Mouse (Mus musculus) Patski (cell line): ENCODE measurements around the gene Il15ra. TPM values are rescaled to one million over a fixed set of nuclear protein-coding genes. Genes with fewer than 3 reads are reported as not detected.
A peak's percentile ranks its signal among the peaks of the same experiment; 100 is the strongest.

Experiments used
- ATAC-seq: fragments of 100-300 bp; one replicate; pipeline ENCODE4 v1.8.0; 2021
- CTCF ChIA-PET: fragments of 350-600 bp; sonication (Branson Sonifier 250); formaldehyde crosslinking; loops from one replicate; lab custom pipeline; 2022; ENCODE audit warnings: inconsistent platforms; lab: Charles Lee
- POLR2A ChIA-PET: fragments of 350-600 bp; sonication (Branson Sonifier 250); formaldehyde crosslinking; loops from one replicate; lab custom pipeline; 2022; ENCODE audit warnings: antibody characterized with exemption, inconsistent platforms; lab: Charles Lee
- DNase-seq: peaks from one replicate; pipeline ENCODE4 v3.0.0-alpha.2; 2011; ENCODE audit warnings: low read depth, low spot score
- H3K27me3 ChIP-seq: fragments of 371-371 bp; one replicate; pipeline ENCODE4 v1.5.1; 2021
- CTCF ChIP-seq: fragments of 100-300 bp; IDR thresholded peaks from one replicate; pipeline ENCODE4 v1.5.1; 2021
- in situ Hi-C: fragments of 300-500 bp; cut with MboI; formaldehyde crosslinking; loops from 3 replicates; pipeline ENCODE4 v1.11.1; 2018; ENCODE audit warnings: low pct_unique_long_range_greater_than_20kb, mixed read lengths
- polyA plus RNA-seq: library from polyadenylated mRNA; unstranded; gene quantifications from one replicate; pipeline ENCODE4 v1.2.3, GENCODE M21; 2021

The Il15ra gene
- polyA plus RNA-seq, 1 experiment from 2014 or later: 0.91 TPM

GRCm38 (mm10) chr2:11774426-11774825 lies 69.3 kb downstream of the Il15ra start:
- no peak for DNase-seq
- CTCF ChIA-PET: interaction anchor here (1.4 kb wide), 1 partner anchor 9 kb away, joined by 5 read pairs; no protein-coding TSS in a partner anchor
- ATAC-seq: no peak
- no peak for TF ChIP-seq CTCF
- POLR2A ChIA-PET: no interaction called here
- in situ Hi-C loops: loop anchor here (25.0 kb wide), 1 partner anchor 1687 kb away; the partner anchor contains the start of genes Atp5c1 and Kin
- no peaks in the 10 kb centered on the region for H3K27me3 ChIP-seq

- TF ChIP-seq CTCF: no peak
- ChIA-PET POLR2A (no interaction called here), CTCF (interaction anchor here (1.4 kb wide), 1 partner anchor 9 kb away, joined by 5 read pairs; no protein-coding TSS in a partner anchor)
- no peak for ATAC-seq
- no peak for DNase-seq
- in situ Hi-C loops: loop anchor here (5.0 to 25.0 kb wide), 2 partner anchors 637 to 1462 kb away; no protein-coding TSS in a partner anchor
- H3K27me3 ChIP-seq: no peaks in the 10 kb centered on the region
Observed at GRCm38 (mm10) chr2:11775121-11775520, 70.0 kb downstream of the Il15ra start.

- ATAC-seq: no peak
- DNase-seq: no peak
- ChIA-PET CTCF (no interaction called here), POLR2A (no interaction called here)
- no peak for TF ChIP-seq CTCF
- no peaks in the 10 kb centered on the region for H3K27me3 ChIP-seq
- in situ Hi-C loops: loop anchor here (5.0 to 25.0 kb wide), 2 partner anchors 636 to 1461 kb away; no protein-coding TSS in a partner anchor
Observed at GRCm38 (mm10) chr2:11776415-11776814, 71.3 kb downstream of the Il15ra start.

GRCm38 (mm10) chr2:11777091-11778068 lies 72.3 kb downstream of the Il15ra start, which contains the start of the genes Fbh1 and Ankrd16:
Fbh1 (minus strand) TSS chr2:11777582.
Ankrd16 (plus strand) TSS chr2:11777876.
- CTCF ChIA-PET: no interaction called here
- ATAC-seq (peak; percentile 96), DNase-seq (peak; percentile 100)
- POLR2A ChIA-PET: interaction anchor here (0.6 to 1.5 kb wide), 2 partner anchors 11 to 404 kb away, joined by 3 to 5 read pairs; no protein-coding TSS in a partner anchor
- in situ Hi-C loops: loop anchor here (5.0 to 25.0 kb wide), 2 partner anchors 635 to 1460 kb away; no protein-coding TSS in a partner anchor
- no peaks in the 10 kb centered on the region for H3K27me3 ChIP-seq
- no peak for TF ChIP-seq CTCF

- no peak for TF ChIP-seq CTCF
- in situ Hi-C loops: loop anchor here (5.0 to 25.0 kb wide), 2 partner anchors 634 to 1459 kb away; no protein-coding TSS in a partner anchor
- CTCF ChIA-PET: no interaction called here
- ATAC-seq (peak; percentile 72), DNase-seq (peak; percentile 34)
- POLR2A ChIA-PET: interaction anchor here (1.5 kb wide), 1 partner anchor 11 kb away, joined by 3 read pairs; no protein-coding TSS in a partner anchor
- no peaks in the 10 kb centered on the region for H3K27me3 ChIP-seq
Observed at GRCm38 (mm10) chr2:11778087-11778823, 73.2 kb downstream of the Il15ra start.

Other genes starting within 250 kb of the Il15ra start
- 21.2 TPM for gene Pfkfb3, start 151.2 kb upstream of the Il15ra start, polyA plus RNA-seq
- gene Rbm17, start 101.1 kb upstream of the Il15ra start, polyA plus RNA-seq: 141 TPM
- gene Gm17490, start 79.0 kb upstream of the Il15ra start, polyA plus RNA-seq: not detected
- not detected for gene Il2ra, start 62.5 kb upstream of the Il15ra start, polyA plus RNA-seq
- gene Fbh1, start 72.3 kb downstream of the Il15ra start, polyA plus RNA-seq: 119 TPM
- 51.0 TPM for gene Ankrd16, start 72.6 kb downstream of the Il15ra start, polyA plus RNA-seq